Mouse (Mus musculus): ENCODE data around the gene Abcb5. TPM values are rescaled to one million over a fixed set of nuclear protein-coding genes. Genes with fewer than 3 reads are reported as not detected.

Abcb5 gene
- polyA plus RNA-seq, 1 experiment = not detected

DNA sequence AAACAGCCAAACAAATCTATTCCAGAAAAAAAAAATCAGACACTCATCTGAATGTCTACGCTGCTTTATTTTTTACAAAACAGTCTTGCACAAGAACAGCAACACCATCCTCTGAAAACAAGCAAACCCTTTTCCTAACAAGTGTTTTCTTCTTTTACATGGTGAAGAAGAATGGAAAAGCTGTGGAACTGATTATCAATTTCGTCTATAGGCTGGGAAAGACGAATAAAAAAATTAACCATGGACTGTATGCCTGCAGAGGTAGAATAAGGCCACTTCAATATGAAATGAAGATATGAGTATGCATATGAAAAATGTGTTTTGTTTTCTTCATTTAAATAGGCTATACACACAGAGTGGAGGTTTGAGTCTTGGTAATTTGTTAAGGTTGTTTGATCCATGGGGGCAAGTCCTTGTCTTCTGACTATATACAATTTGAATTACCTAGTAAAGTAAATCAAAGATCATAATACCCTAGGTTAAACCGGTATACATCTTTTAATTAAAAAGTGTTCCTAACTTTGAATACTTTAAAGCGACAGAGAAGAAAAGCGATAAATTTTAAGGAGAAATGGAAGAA lies 124.2 kb downstream of the Abcb5 start:
- Histone ChIP-seq H3K36me3 (ENCODE audit: control insufficient read depth, insufficient read depth) (no peaks in the 10 kb centered on the region), H3ac (ENCODE audit: control insufficient read depth, insufficient read length) (no peak overlapping the region), H3K4me3 (no peak overlapping the region), H3K27me3 (ENCODE audit: control insufficient read depth, insufficient read depth, insufficient read length) (no peaks in the 10 kb centered on the region), H3K79me2 (ENCODE audit: control insufficient read depth, insufficient read depth) (no peaks in the 10 kb centered on the region), H3K4me2 (ENCODE audit: low read depth) (no peak overlapping the region)
- TF ChIP-seq MYOG (IDR thresholded peaks at IDR 0.05; ENCODE audit: control insufficient read depth in 1 of 3, insufficient read depth in 1 of 3, insufficient read length in 2 of 3, low read depth in 2 of 3) (no peak), TCF12 (IDR thresholded peaks at IDR 0.05; ENCODE audit: insufficient read depth, poor library complexity, severe bottlenecking) (no peak), REST (IDR thresholded peaks at IDR 0.05; ENCODE audit: insufficient read depth, insufficient read length) (no peak), MYOD1 (IDR thresholded peaks at IDR 0.05; ENCODE audit: control insufficient read depth in 1 of 3, insufficient read length in 2 of 3, low read depth in 2 of 3) (no peak), E2F4 (IDR thresholded peaks at IDR 0.05; ENCODE audit: insufficient read depth) (no peak), USF1 (IDR thresholded peaks at IDR 0.05; ENCODE audit: low read depth) (no peak), TCF3 (IDR thresholded peaks at IDR 0.05; ENCODE audit: insufficient read length, low read depth) (no peak), POLR2AphosphoS2 (IDR thresholded peaks at IDR 0.05; ENCODE audit: insufficient read length, low read depth) (no peak), SRF (IDR thresholded peaks at IDR 0.05; ENCODE audit: control insufficient read depth, insufficient read length, low read depth) (no peak), CEBPB (IDR thresholded peaks at IDR 0.05; ENCODE audit: insufficient read depth, poor library complexity, severe bottlenecking) (no peak), POLR2A (IDR thresholded peaks at IDR 0.05; ENCODE audit: insufficient read length, low read depth) (no peak), MAX (IDR thresholded peaks at IDR 0.05; ENCODE audit: low read depth) (no peak)

DNA sequence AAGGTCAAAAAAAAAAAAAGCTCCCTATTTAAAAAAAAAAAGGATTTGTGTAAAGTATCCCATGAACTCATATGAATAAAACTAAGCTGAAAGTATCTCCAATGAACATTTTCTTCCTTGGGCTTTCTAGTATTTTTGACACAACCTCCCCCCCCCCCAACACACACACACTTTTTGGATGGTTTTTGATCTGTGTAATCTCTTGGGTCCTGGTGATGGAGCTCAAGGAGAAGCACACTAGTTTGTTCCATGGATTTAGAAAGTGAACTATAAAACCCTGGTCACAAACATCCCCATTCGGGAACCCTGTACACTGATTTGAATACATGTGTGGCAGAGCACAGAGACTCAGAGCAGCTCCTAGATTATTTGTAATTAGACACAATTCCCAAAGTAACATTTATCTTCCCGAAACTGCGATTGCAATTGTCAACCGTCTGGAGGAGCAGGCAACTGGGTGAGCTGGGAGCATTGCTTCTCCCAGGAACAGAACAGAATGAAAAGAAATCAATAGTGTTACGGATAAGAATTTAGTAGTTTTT lies 124.8 kb downstream of the Abcb5 start:
- Histone ChIP-seq H3K79me2 (ENCODE audit: control insufficient read depth, insufficient read depth) (no peaks in the 10 kb centered on the region), H3ac (ENCODE audit: control insufficient read depth, insufficient read length) (no peak overlapping the region), H3K4me3 (no peak overlapping the region), H3K36me3 (ENCODE audit: control insufficient read depth, insufficient read depth) (no peaks in the 10 kb centered on the region), H3K4me2 (ENCODE audit: low read depth) (no peak overlapping the region), H3K27me3 (ENCODE audit: control insufficient read depth, insufficient read depth, insufficient read length) (no peaks in the 10 kb centered on the region)
- TF ChIP-seq TCF12 (IDR thresholded peaks at IDR 0.05; ENCODE audit: insufficient read depth, poor library complexity, severe bottlenecking) (no peak), SRF (IDR thresholded peaks at IDR 0.05; ENCODE audit: control insufficient read depth, insufficient read length, low read depth) (no peak), CEBPB (IDR thresholded peaks at IDR 0.05; ENCODE audit: insufficient read depth, poor library complexity, severe bottlenecking) (no peak)

DNA sequence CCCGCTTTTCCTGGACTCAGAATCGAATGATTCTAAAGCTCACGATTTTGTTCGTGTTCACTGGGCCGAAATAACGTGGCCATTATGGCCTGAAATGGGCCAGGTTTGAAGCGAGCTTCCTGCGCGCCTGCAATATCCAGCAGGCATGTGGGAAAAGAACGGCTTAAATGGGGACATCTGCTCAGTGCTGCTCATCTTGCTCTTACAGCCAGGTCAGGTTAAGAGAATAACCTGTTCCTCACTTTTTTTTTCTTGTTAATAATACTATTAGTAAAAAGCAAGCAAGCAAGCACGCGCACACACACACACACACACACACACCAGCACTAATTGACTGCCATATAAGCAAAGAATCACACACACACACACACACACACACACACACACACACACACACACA lies 125.4 kb downstream of the Abcb5 start:
- H3K36me3 ChIP-seq (ENCODE audit: control insufficient read depth, insufficient read depth) = no peaks in the 10 kb centered on the region
- H3K4me3 ChIP-seq = no peak overlapping the region
- H3K27me3 ChIP-seq (ENCODE audit: control insufficient read depth, insufficient read depth, insufficient read length) = no peaks in the 10 kb centered on the region
- TF ChIP-seq CEBPB (IDR thresholded peaks at IDR 0.05; ENCODE audit: insufficient read depth, poor library complexity, severe bottlenecking) (no peak), TCF3 (IDR thresholded peaks at IDR 0.05; ENCODE audit: insufficient read length, low read depth) (no peak), TCF12 (IDR thresholded peaks at IDR 0.05; ENCODE audit: insufficient read depth, poor library complexity, severe bottlenecking) (no peak), E2F4 (IDR thresholded peaks at IDR 0.05; ENCODE audit: insufficient read depth) (no peak), POLR2A (IDR thresholded peaks at IDR 0.05; ENCODE audit: insufficient read length, low read depth) (no peak), SRF (IDR thresholded peaks at IDR 0.05; ENCODE audit: control insufficient read depth, insufficient read length, low read depth) (no peak), POLR2AphosphoS2 (IDR thresholded peaks at IDR 0.05; ENCODE audit: insufficient read length, low read depth) (no peak)
- no peak overlapping the region for H3K4me2 ChIP-seq (ENCODE audit: low read depth)
- no peaks in the 10 kb centered on the region for H3K79me2 ChIP-seq (ENCODE audit: control insufficient read depth, insufficient read depth)
- no peak overlapping the region for H3ac ChIP-seq (ENCODE audit: control insufficient read depth, insufficient read length)

DNA sequence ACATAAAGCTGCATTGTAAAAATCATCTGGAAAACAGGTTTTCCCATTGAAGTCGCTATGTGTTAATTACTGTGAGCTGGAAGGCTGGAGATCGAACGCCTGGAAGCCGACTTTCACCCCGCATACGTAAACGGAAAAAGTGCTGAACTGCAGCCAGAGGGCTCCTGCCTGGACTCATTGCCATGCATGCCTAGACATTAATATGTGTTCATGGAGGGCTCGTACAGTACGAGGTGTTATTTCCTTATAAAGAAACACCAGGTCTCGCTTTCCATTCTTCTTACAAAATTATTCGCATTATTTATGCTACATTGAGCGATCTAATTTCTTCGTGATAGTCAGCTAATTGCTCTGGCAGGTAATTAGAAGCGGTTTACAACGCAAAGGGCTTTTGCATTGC lies 125.9 kb downstream of the Abcb5 start:
- Histone ChIP-seq H3K4me3 (no peak overlapping the region), H3K4me2 (ENCODE audit: low read depth) (no peak overlapping the region), H3K79me2 (ENCODE audit: control insufficient read depth, insufficient read depth) (no peaks in the 10 kb centered on the region), H3K36me3 (ENCODE audit: control insufficient read depth, insufficient read depth) (no peaks in the 10 kb centered on the region), H3ac (ENCODE audit: control insufficient read depth, insufficient read length) (no peak overlapping the region), H3K27me3 (ENCODE audit: control insufficient read depth, insufficient read depth, insufficient read length) (no peaks in the 10 kb centered on the region)
- TF ChIP-seq MAX (IDR thresholded peaks at IDR 0.05; ENCODE audit: low read depth) (no peak), POLR2AphosphoS2 (IDR thresholded peaks at IDR 0.05; ENCODE audit: insufficient read length, low read depth) (no peak), POLR2A (IDR thresholded peaks at IDR 0.05; ENCODE audit: insufficient read length, low read depth) (no peak), E2F4 (IDR thresholded peaks at IDR 0.05; ENCODE audit: insufficient read depth) (no peak), TCF12 (IDR thresholded peaks at IDR 0.05; ENCODE audit: insufficient read depth, poor library complexity, severe bottlenecking) (no peak), MYOG (IDR thresholded peaks at IDR 0.05; ENCODE audit: control insufficient read depth in 1 of 3, insufficient read depth in 1 of 3, insufficient read length in 2 of 3, low read depth in 2 of 3) (no peak), CEBPB (IDR thresholded peaks at IDR 0.05; ENCODE audit: insufficient read depth, poor library complexity, severe bottlenecking) (no peak), SRF (IDR thresholded peaks at IDR 0.05; ENCODE audit: control insufficient read depth, insufficient read length, low read depth) (no peak), MYOD1 (IDR thresholded peaks at IDR 0.05; ENCODE audit: control insufficient read depth in 1 of 3, insufficient read length in 2 of 3, low read depth in 2 of 3) (no peak)

DNA sequence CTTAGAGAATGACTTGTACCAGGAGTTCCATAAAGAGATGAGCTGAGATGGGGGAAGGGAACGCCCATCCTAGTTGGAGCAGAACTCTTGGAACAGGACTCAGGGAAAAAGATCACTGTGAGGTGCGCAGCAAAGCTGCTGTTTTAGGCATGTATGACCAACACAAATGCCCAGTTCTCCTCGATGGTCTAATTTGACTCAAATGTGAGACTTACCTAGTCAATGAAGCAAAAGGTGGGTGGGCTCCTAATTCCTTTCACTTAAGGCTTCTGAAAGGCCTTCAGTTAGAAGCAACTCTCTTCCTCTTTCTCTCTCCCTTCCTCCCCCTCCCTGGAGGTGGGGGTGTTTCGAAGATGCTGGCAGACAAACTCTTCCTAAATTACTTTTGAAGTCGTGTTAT lies 126.8 kb downstream of the Abcb5 start:
- no peak overlapping the region for H3ac ChIP-seq (ENCODE audit: control insufficient read depth, insufficient read length)
- H3K79me2 ChIP-seq (ENCODE audit: control insufficient read depth, insufficient read depth) = no peaks in the 10 kb centered on the region
- TF ChIP-seq REST (IDR thresholded peaks at IDR 0.05; ENCODE audit: insufficient read depth, insufficient read length) (no peak), MYOD1 (IDR thresholded peaks at IDR 0.05; ENCODE audit: control insufficient read depth in 1 of 3, insufficient read length in 2 of 3, low read depth in 2 of 3) (no peak), POLR2AphosphoS2 (IDR thresholded peaks at IDR 0.05; ENCODE audit: insufficient read length, low read depth) (no peak), MAX (IDR thresholded peaks at IDR 0.05; ENCODE audit: low read depth) (no peak), SRF (IDR thresholded peaks at IDR 0.05; ENCODE audit: control insufficient read depth, insufficient read length, low read depth) (no peak), TCF12 (IDR thresholded peaks at IDR 0.05; ENCODE audit: insufficient read depth, poor library complexity, severe bottlenecking) (no peak), E2F4 (IDR thresholded peaks at IDR 0.05; ENCODE audit: insufficient read depth) (no peak)
- no peak overlapping the region for H3K4me2 ChIP-seq (ENCODE audit: low read depth)
- no peaks in the 10 kb centered on the region for H3K36me3 ChIP-seq (ENCODE audit: control insufficient read depth, insufficient read depth)
- H3K4me3 ChIP-seq = no peak overlapping the region
- H3K27me3 ChIP-seq (ENCODE audit: control insufficient read depth, insufficient read depth, insufficient read length) = no peaks in the 10 kb centered on the region
